Mouse (Mus musculus) heart, adult 2 months (tissue): ENCODE measurements around the gene Dnase2a. TPM values are rescaled to one million over a fixed set of nuclear protein-coding genes. Genes with fewer than 3 reads are reported as not detected.

ENCODE experiments used
- DNase-seq, 2 experiments: peaks; one replicate each; pipeline ENCODE4 v3.0.0; 2021
- H3K27ac ChIP-seq: fragments of 200-600 bp; 2 replicates; pipeline ENCODE4 v1.8.1; 2022
- H3K27me3 ChIP-seq: fragments of 200-500 bp; 2 replicates; pipeline ENCODE4 v1.6.1; 2012; ENCODE audit warnings: mild to moderate bottlenecking, low read length, inconsistent platforms, mixed read lengths; ENCODE audit not compliant: control insufficient read depth, insufficient read depth
- H3K36me3 ChIP-seq: fragments of 200-500 bp; 2 replicates; pipeline ENCODE4 v1.6.1; 2012; ENCODE audit warnings: low read length, inconsistent platforms; ENCODE audit not compliant: control insufficient read depth, insufficient read depth
- H3K4me1 ChIP-seq: fragments of 200-500 bp; 2 replicates; pipeline ENCODE4 v1.6.1; 2011; ENCODE audit warnings: low read length; ENCODE audit not compliant: control insufficient read depth, insufficient read depth
- H3K4me3 ChIP-seq: fragments of 200-600 bp; 2 replicates; pipeline ENCODE4 v1.8.1; 2022
- H3K79me2 ChIP-seq: fragments of 200-500 bp; replicated peaks from 2 replicates; pipeline ENCODE4 v1.6.1; 2012; ENCODE audit warnings: mild to moderate bottlenecking, inconsistent platforms, low read length, moderate library complexity, mixed read lengths; ENCODE audit not compliant: control insufficient read depth, insufficient read depth
- H3K9ac ChIP-seq: fragments of 200-500 bp; 2 replicates; pipeline ENCODE4 v1.6.1; 2012; ENCODE audit warnings: low read depth, mild to moderate bottlenecking, control low read depth, inconsistent platforms, low read length, mixed read lengths
- CTCF ChIP-seq: fragments of 200-600 bp; IDR thresholded peaks from 2 replicates; pipeline ENCODE4 v1.8.1; 2022; ENCODE audit warnings: antibody characterized with exemption, mild to moderate bottlenecking, moderate library complexity
- EP300 ChIP-seq: fragments of 200-500 bp; IDR thresholded peaks from 2 replicates; pipeline ENCODE4 v1.6.1; 2011; ENCODE audit warnings: low read depth, low read length, control low read depth; ENCODE audit not compliant: insufficient read depth
- POLR2A ChIP-seq: fragments of 200-500 bp; IDR thresholded peaks from 2 replicates; pipeline ENCODE4 v1.6.1; 2011; ENCODE audit warnings: mild to moderate bottlenecking, low read depth, low read length, control low read depth; ENCODE audit not compliant: insufficient read depth
- WGBS: fragments of 180-500 bp; shearing (Covaris S2); methylation state at CpG from one replicate; pipeline ENCODE4 v1.1.7; 2018; 5-methylcytosine and 5-hydroxymethylcytosine counted together
- intact Hi-C: fragments of 180-260 bp; cut with DNase I; formaldehyde crosslinking; loops from one replicate; pipeline ENCODE4 v1.15.1; 2025
- polyA plus RNA-seq: library from polyadenylated mRNA; depleted of rRNA; stranded (reverse); fragments of >200 nt; gene quantifications from 2 replicates; pipeline ENCODE4 v1.2.3, GENCODE M21; 2012
- total RNA-seq, 2 experiments: library from RNA; stranded (reverse); gene quantifications; 2 replicates each; pipeline ENCODE4 v1.2.3; 2021

The Dnase2a gene
- total and polyA plus RNA-seq, 3 experiments: 6.5 to 9.6 (median 9.2) TPM

GRCm38 (mm10) chr8:84909949-84910348 is 1.6 kb downstream of the Dnase2a start:
- intact Hi-C loops: no loop called here
- H3K4me3 ChIP-seq: no peak overlapping the region
- no peak for TF ChIP-seq POLR2A
- TF ChIP-seq CTCF: no peak
- TF ChIP-seq EP300: no peak
- H3K9ac ChIP-seq: no peak overlapping the region
- no peaks in the 10 kb centered on the region for H3K79me2 ChIP-seq
- H3K27me3 ChIP-seq: peaks cover 3% of the 10 kb centered on the region
- H3K4me1 ChIP-seq: peaks cover 1% of the 10 kb centered on the region; the same call in 1 of the 2 replicates
- no peaks in the 10 kb centered on the region for H3K36me3 ChIP-seq
- no peak for DNase-seq
- no peak overlapping the region for H3K27ac ChIP-seq
- 87% methylated on average over 5 of the region's 5 CpGs for WGBS

GRCm38 (mm10) chr8:84910551-84910950 is 2.2 kb downstream of the Dnase2a start:
- no peak overlapping the region for H3K4me3 ChIP-seq
- no peak overlapping the region for H3K27ac ChIP-seq
- DNase-seq: no peak
- no peaks in the 10 kb centered on the region for H3K36me3 ChIP-seq
- intact Hi-C loops: no loop called here
- H3K4me1 ChIP-seq: peaks cover 1% of the 10 kb centered on the region; the same call in 1 of the 2 replicates
- H3K9ac ChIP-seq: no peak overlapping the region
- WGBS: 80% methylated on average over 6 of the region's 6 CpGs
- H3K79me2 ChIP-seq: no peaks in the 10 kb centered on the region
- H3K27me3 ChIP-seq: peaks cover 4% of the 10 kb centered on the region
- TF ChIP-seq CTCF (no peak), EP300 (no peak), POLR2A (no peak)

DNA sequence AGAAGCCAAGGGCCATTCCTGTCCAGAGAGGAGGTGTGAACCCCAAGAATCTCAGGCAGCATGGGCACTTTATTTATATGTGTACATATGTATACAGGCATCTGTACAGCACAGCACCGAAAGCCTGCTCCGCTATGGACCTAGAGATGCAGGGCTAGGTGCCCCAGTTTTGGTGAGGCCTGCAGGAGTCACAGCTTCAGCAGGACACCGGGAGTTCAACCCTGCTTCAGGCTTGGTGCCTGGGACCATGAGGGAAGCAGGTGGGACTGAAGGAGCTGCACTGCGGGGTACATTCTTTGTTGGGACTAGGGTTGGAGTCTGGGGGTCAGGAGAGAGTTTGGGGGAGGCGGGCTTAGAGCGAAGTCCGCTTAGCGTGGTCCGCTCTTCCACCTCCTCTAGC is 3.5 kb downstream of the Dnase2a start:
- no peak for DNase-seq
- H3K36me3 ChIP-seq: no peaks in the 10 kb centered on the region
- H3K4me3 ChIP-seq: no peak overlapping the region
- H3K27me3 ChIP-seq: peaks cover 4% of the 10 kb centered on the region
- H3K9ac ChIP-seq: no peak overlapping the region
- peaks cover 1% of the 10 kb centered on the region; the same call in 1 of the 2 replicates for H3K4me1 ChIP-seq
- no peak overlapping the region for H3K27ac ChIP-seq
- intact Hi-C loops: no loop called here
- TF ChIP-seq POLR2A (no peak), CTCF (no peak), EP300 (no peak)
- 89% methylated on average over 9 of the region's 9 CpGs for WGBS
- no peaks in the 10 kb centered on the region for H3K79me2 ChIP-seq

- Histone ChIP-seq H3K27me3 (peaks cover 4% of the 10 kb centered on the region), H3K4me1 (peaks cover 1% of the 10 kb centered on the region; the same call in 1 of the 2 replicates), H3K4me3 (peak overlapping the region; percentile 54), H3K27ac (no peak overlapping the region), H3K9ac (no peak overlapping the region), H3K79me2 (no peaks in the 10 kb centered on the region), H3K36me3 (no peaks in the 10 kb centered on the region)
- 40% methylated on average over 27 of the region's 27 CpGs for WGBS
- TF ChIP-seq EP300 (no peak), CTCF (no peak), POLR2A (no peak)
- DNase-seq: no peak
- intact Hi-C loops: no loop called here
Observed at GRCm38 (mm10) chr8:84912391-84912790, 4.0 kb downstream of the Dnase2a start.

DNA sequence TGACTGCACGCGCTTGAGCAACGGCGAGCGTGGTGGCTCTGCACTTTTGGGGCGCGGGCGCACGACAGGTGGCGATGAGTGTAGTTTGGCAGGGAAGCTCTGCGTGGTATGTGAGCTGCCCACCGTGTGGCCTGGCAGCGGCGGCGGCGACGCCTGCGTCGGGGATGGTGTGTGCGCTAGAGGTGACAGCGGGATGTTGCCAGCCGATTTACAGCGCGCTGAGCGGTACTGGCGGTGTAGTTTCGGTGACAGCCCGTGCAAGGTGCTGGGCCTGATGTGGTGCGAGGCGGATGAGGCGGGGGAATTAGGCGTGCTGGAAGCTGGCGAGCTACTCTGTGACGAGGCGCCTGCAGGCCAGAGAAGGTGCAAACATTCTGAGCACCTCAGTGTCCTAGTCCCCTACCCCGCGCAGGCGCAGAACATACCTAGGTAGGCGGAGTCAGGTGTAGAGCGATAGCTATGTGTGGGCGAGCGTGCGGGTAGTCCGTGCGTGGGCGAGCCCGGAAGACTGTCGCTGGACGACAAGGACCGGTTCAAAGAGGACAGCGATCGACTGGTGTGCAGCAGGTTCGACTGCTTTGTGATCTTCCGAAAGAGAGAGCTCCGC is 4.6 kb downstream of the Dnase2a start:
- H3K79me2 ChIP-seq: no peaks in the 10 kb centered on the region
- H3K4me3 ChIP-seq: peak overlapping the region; percentile 54
- peak overlapping the region; percentile 55 for H3K9ac ChIP-seq
- peaks cover 1% of the 10 kb centered on the region; the same call in 1 of the 2 replicates for H3K4me1 ChIP-seq
- no peaks in the 10 kb centered on the region for H3K36me3 ChIP-seq
- 2% methylated on average over 55 of the region's 55 CpGs for WGBS
- intact Hi-C loops: no loop called here
- no peak overlapping the region for H3K27ac ChIP-seq
- peak; percentile 62 to 80 for DNase-seq
- TF ChIP-seq CTCF (no peak), POLR2A (peak; percentile 45; the same call in 1 of the 2 replicates)
- H3K27me3 ChIP-seq: peaks cover 4% of the 10 kb centered on the region

- H3K27me3 ChIP-seq: peaks cover 4% of the 10 kb centered on the region
- intact Hi-C loops: no loop called here
Observed at GRCm38 (mm10) chr8:84913502-84913900, 5.1 kb downstream of the Dnase2a start.

More at GRCm38 (mm10) chr8:84913502-84913900, 5.1 kb downstream of the Dnase2a start:
- Histone ChIP-seq H3K79me2 (no peaks in the 10 kb centered on the region), H3K4me1 (peaks cover 1% of the 10 kb centered on the region; the same call in 1 of the 2 replicates), H3K4me3 (peak overlapping the region; percentile 54), H3K27ac (no peak overlapping the region), H3K36me3 (no peaks in the 10 kb centered on the region), H3K9ac (peak overlapping the region; percentile 55)
- DNase-seq: no peak
- 10% methylated on average over 9 of the region's 9 CpGs for WGBS
- no peak for TF ChIP-seq EP300
- TF ChIP-seq CTCF: no peak
